Mouse (Mus musculus): ENCODE data around the gene Saa1. TPM values are rescaled to one million over a fixed set of nuclear protein-coding genes. Genes with fewer than 3 reads are reported as not detected.
A peak's percentile ranks its signal among the peaks of the same experiment; 100 is the strongest.
"Not testable (repeated sequence)": the region's sequence is repeated elsewhere in the genome, so short reads cannot be mapped to it uniquely, and the experiment has no call there.

Saa1 gene
- total RNA-seq (2021) = not detected
- long read RNA-seq, experiment 1 = 0 reads
- long read RNA-seq, experiment 2, partial matches to known transcripts = 1 of 1 reads
- long read RNA-seq, experiment 2, other reads (novel, unspliced or antisense) = 0 of 1 reads

GRCm38 (mm10) chr7:46742880-46743279 lies at the start of gene Saa1:
Gene Saa1 (minus strand): TSS chr7:46742980.
- not testable (repeated sequence) for DNase-seq

- no peak for DNase-seq
These were observed 46.5 kb upstream of the Saa1 start for GRCm38 (mm10) chr7:46789177-46789849.

- no peak for DNase-seq
These were observed 27.9 kb upstream of the Saa1 start for GRCm38 (mm10) chr7:46770706-46771105.

- DNase-seq = no peak
These were observed 25.7 kb upstream of the Saa1 start for GRCm38 (mm10) chr7:46768451-46768850.

- no peak for DNase-seq
These were observed 24.6 kb upstream of the Saa1 start for GRCm38 (mm10) chr7:46767371-46767770.

GRCm38 (mm10) chr7:46764672-46765071 lies 21.9 kb upstream of the Saa1 start:
- no peak for DNase-seq

- DNase-seq = no peak
These were observed 19.8 kb upstream of the Saa1 start for GRCm38 (mm10) chr7:46762601-46763000.

- no peak for DNase-seq
These were observed 18.4 kb upstream of the Saa1 start for GRCm38 (mm10) chr7:46761049-46761795.

- DNase-seq = no peak
These were observed 8.7 kb upstream of the Saa1 start, which contains the start of gene Saa2 for GRCm38 (mm10) chr7:46751490-46751889. Gene Saa2 (plus strand): TSS chr7:46751790.

GRCm38 (mm10) chr7:46748459-46748858 lies 5.7 kb upstream of the Saa1 start:
- DNase-seq = no peak

- peak; percentile 60 for DNase-seq
These were observed 3.6 kb upstream of the Saa1 start for GRCm38 (mm10) chr7:46746381-46746780.

GRCm38 (mm10) chr7:46745816-46746215 lies 3.0 kb upstream of the Saa1 start:
- peak; percentile 17 for DNase-seq

GRCm38 (mm10) chr7:46740041-46740440 lies 2.7 kb downstream of the Saa1 start:
- DNase-seq = not testable (repeated sequence)

GRCm38 (mm10) chr7:46738561-46739460 lies 4.0 kb downstream of the Saa1 start:
- no peak for DNase-seq

- no peak for DNase-seq
These were observed 7.8 kb downstream of the Saa1 start for GRCm38 (mm10) chr7:46734983-46735382.

- no peak for DNase-seq
These were observed 10.3 kb downstream of the Saa1 start, which contains the start of gene Saa4 for GRCm38 (mm10) chr7:46732458-46732857. Gene Saa4 (minus strand): TSS chr7:46732603.

GRCm38 (mm10) chr7:46727584-46727983 lies 15.2 kb downstream of the Saa1 start:
- DNase-seq = no peak

GRCm38 (mm10) chr7:46724396-46724795 lies 18.4 kb downstream of the Saa1 start:
- DNase-seq = no peak

GRCm38 (mm10) chr7:46723849-46724248 lies 18.9 kb downstream of the Saa1 start:
- DNase-seq = no peak

- no peak for DNase-seq
These were observed 19.4 kb downstream of the Saa1 start for GRCm38 (mm10) chr7:46723354-46723753.

- no peak for DNase-seq
These were observed 22.3 kb downstream of the Saa1 start for GRCm38 (mm10) chr7:46720460-46720859.

GRCm38 (mm10) chr7:46719526-46719925 lies 23.3 kb downstream of the Saa1 start:
- DNase-seq = peak; percentile 70
